Mouse (Mus musculus) embryonic fibroblast, embryonic 13.5 days (primary cell): Measurements from ENCODE around the gene Taf1c.

Experiments used
- CTCF ChIP-seq: IDR thresholded peaks from 2 replicates; pipeline ENCODE4 v1.5.1; 2011; ENCODE audit warnings: mild to moderate bottlenecking, control low read depth, low read length, moderate library complexity, borderline replicate concordance; ENCODE audit not compliant: insufficient read depth
- POLR2A ChIP-seq: IDR thresholded peaks from 2 replicates; pipeline ENCODE4 v1.6.1; 2011; ENCODE audit warnings: low read depth, mild to moderate bottlenecking, control low read depth, low read length, moderate library complexity

- no peak for TF ChIP-seq POLR2A
- TF ChIP-seq CTCF: no peak
Measured at GRCm38 (mm10) chr8:119571135-119571534, 33.9 kb downstream of the Taf1c start.
